Mouse (Mus musculus) heart, postnatal 0 days (tissue): ENCODE measurements around the gene Syt2.

ENCODE experiments used
- CTCF ChIP-seq: IDR thresholded peaks from 2 replicates; pipeline ENCODE4 v1.5.1; 2016; ENCODE audit warnings: antibody characterized with exemption, control low read depth, low read depth
- EP300 ChIP-seq: IDR thresholded peaks from 2 replicates; pipeline ENCODE4 v1.6.1; 2016; ENCODE audit warnings: antibody characterized with exemption, low read depth

GRCm38 (mm10) chr1:134782797-134783196, 136.3 kb downstream of the Syt2 start:
- TF ChIP-seq CTCF (no peak), EP300 (no peak)
